Mouse (Mus musculus) lung, postnatal 0 days (tissue): ENCODE measurements at regions not wholly inside any gene's neighbourhood (a gene's known extent, or its start where the extent isn't known, plus 50 kb on each side); places are given as distances from the start of the nearest gene placed in this dataset.

Experiments used
- ATAC-seq: fragments of 200-750 bp; cut with Nextera tagmentation; 2 replicates; pipeline ENCODE4 v1.8.0; 2017; ENCODE audit warnings: moderate library complexity
- DNase-seq: peaks from one replicate; pipeline ENCODE4 v3.0.0-alpha.2; 2016; ENCODE audit warnings: low spot score
- H3K27ac ChIP-seq: fragments of 300-500 bp; sonication (generic); 2 replicates; pipeline ENCODE4 v1.5.1; 2014; ENCODE audit warnings: antibody characterized with exemption, mild to moderate bottlenecking, low read length, mixed read lengths
- H3K27me3 ChIP-seq: fragments of 300-500 bp; sonication (generic); replicated peaks from 2 replicates; pipeline ENCODE4 v1.6.1; 2014; ENCODE audit warnings: low read length, mixed read lengths; ENCODE audit not compliant: insufficient read depth
- H3K36me3 ChIP-seq: fragments of 300-500 bp; sonication (generic); 2 replicates; pipeline ENCODE4 v1.6.1; 2014; ENCODE audit warnings: low read length, mixed read lengths; ENCODE audit not compliant: insufficient read depth
- H3K4me1 ChIP-seq: fragments of 300-500 bp; sonication (generic); 2 replicates; pipeline ENCODE4 v1.6.1; 2014; ENCODE audit warnings: antibody characterized with exemption, low read depth, low read length, mixed read lengths; ENCODE audit not compliant: insufficient read depth
- H3K4me2 ChIP-seq: fragments of 300-500 bp; sonication (generic); replicated peaks from 2 replicates; pipeline ENCODE4 v1.6.1; 2014; ENCODE audit warnings: low read depth, mild to moderate bottlenecking, low read length, moderate library complexity, mixed read lengths
- H3K4me3 ChIP-seq: fragments of 300-500 bp; sonication (generic); 2 replicates; pipeline ENCODE4 v1.5.1; 2014; ENCODE audit warnings: low read depth, low read length
- H3K9ac ChIP-seq: fragments of 300-500 bp; sonication (generic); replicated peaks from 2 replicates; pipeline ENCODE4 v1.6.1; 2014; ENCODE audit warnings: low read depth, mild to moderate bottlenecking
- H3K9me3 ChIP-seq: fragments of 300-500 bp; sonication (generic); 2 replicates; pipeline ENCODE4 v1.6.1; 2016; ENCODE audit warnings: low read length, mixed read lengths
- CTCF ChIP-seq: IDR thresholded peaks from 2 replicates; pipeline ENCODE4 v1.5.1; 2016; ENCODE audit warnings: antibody characterized with exemption, mild to moderate bottlenecking
- EP300 ChIP-seq: IDR thresholded peaks from 2 replicates; pipeline ENCODE4 v1.6.1; 2016; ENCODE audit warnings: antibody characterized with exemption, mild to moderate bottlenecking, control low read depth
- WGBS: fragments of 180-500 bp; shearing (Covaris S2); extraction: QIAGEN DNeasy Blood & Tissue Kit; methylation state at CpG from one replicate; pipeline ENCODE4 v1.1.7; 2014; 5-methylcytosine and 5-hydroxymethylcytosine counted together

DNA sequence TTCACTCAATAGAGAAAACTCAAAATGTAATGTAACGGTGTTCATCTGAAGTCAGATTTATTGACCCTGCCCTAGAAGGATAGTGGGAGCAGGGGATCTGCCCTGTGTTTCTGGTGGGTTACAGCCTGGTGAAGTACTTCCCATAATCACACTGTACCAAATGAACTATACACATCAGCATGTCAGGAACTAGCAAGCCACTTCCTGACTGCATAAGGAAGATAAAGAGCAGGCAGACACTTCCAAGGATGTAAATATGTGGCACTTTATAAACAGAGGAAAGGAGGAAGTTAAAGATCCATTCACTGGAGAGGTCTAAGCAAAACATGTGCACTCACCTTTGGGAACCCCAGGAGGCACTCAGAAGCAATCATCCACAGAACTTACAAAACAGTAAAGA lies 501.4 kb upstream of the Dmac1 start:
- Histone ChIP-seq H3K4me3 (no peak overlapping the region), H3K9ac (no peak overlapping the region), H3K27me3 (no peaks in the 10 kb centered on the region), H3K4me1 (no peaks in the 10 kb centered on the region), H3K4me2 (no peak overlapping the region), H3K9me3 (no peaks in the 10 kb centered on the region), H3K36me3 (no peaks in the 10 kb centered on the region), H3K27ac (no peak overlapping the region)
- no peak for ATAC-seq
- 56% methylated on average over 1 of the region's 1 CpGs for WGBS
- no peak for DNase-seq
- TF ChIP-seq EP300 (peak; percentile 62), CTCF (no peak)

DNA sequence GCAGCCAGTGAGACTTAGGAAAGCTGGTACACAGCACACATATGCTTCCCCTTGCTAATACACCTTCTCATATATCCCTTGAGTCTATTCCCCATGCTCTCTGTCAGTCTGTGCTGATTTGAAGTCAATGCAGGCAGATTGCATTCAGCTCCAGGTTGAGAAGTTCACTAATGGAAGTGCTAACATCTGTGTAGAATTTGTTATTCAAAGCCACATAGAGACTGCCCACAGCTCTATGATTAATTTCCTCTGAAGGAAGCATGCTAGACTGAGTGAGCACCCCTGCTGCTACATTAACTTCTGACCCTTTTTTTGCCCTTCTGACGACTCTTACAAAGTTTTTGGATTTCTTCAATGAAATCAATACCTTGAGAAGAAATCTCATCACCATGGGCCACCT lies 486.0 kb upstream of the Dmac1 start:
- Histone ChIP-seq H3K9me3 (no peaks in the 10 kb centered on the region), H3K27me3 (no peaks in the 10 kb centered on the region), H3K9ac (no peak overlapping the region), H3K4me3 (no peak overlapping the region), H3K4me2 (no peak overlapping the region), H3K4me1 (no peaks in the 10 kb centered on the region), H3K27ac (no peak overlapping the region), H3K36me3 (no peaks in the 10 kb centered on the region)
- WGBS, result 45% methylated on average over 1 of the region's 1 CpGs
- DNase-seq (no peak), ATAC-seq (no peak)
- TF ChIP-seq EP300 (no peak), CTCF (no peak)

GRCm38 (mm10) chr4:75744605-75745004 lies 466.5 kb upstream of the Dmac1 start:
- no peak for ATAC-seq
- Histone ChIP-seq H3K4me3 (no peak overlapping the region), H3K4me1 (no peaks in the 10 kb centered on the region), H3K4me2 (no peak overlapping the region), H3K36me3 (no peaks in the 10 kb centered on the region), H3K27ac (no peak overlapping the region), H3K9ac (no peak overlapping the region), H3K27me3 (no peaks in the 10 kb centered on the region), H3K9me3 (no peaks in the 10 kb centered on the region)
- TF ChIP-seq EP300, result no peak
- TF ChIP-seq CTCF, result no peak
- WGBS, result 51% methylated on average over 6 of the region's 6 CpGs
- DNase-seq, result no peak

GRCm38 (mm10) chr4:75741585-75741984 lies 463.5 kb upstream of the Dmac1 start:
- H3K27me3 ChIP-seq, result no peaks in the 10 kb centered on the region
- DNase-seq (no peak), ATAC-seq (no peak)
- H3K36me3 ChIP-seq, result no peaks in the 10 kb centered on the region
- TF ChIP-seq EP300, result no peak
- no peak for TF ChIP-seq CTCF
- H3K4me2 ChIP-seq, result no peak overlapping the region
- no peaks in the 10 kb centered on the region for H3K9me3 ChIP-seq
- no peaks in the 10 kb centered on the region for H3K4me1 ChIP-seq
- no peak overlapping the region for H3K27ac ChIP-seq
- no peak overlapping the region for H3K9ac ChIP-seq
- H3K4me3 ChIP-seq, result no peak overlapping the region

GRCm38 (mm10) chr4:75730798-75731400 lies 452.8 kb upstream of the Dmac1 start:
- TF ChIP-seq CTCF, result no peak
- TF ChIP-seq EP300, result no peak
- no peaks in the 10 kb centered on the region for H3K4me1 ChIP-seq
- DNase-seq (no peak), ATAC-seq (no peak)
- no peak overlapping the region for H3K27ac ChIP-seq
- no peaks in the 10 kb centered on the region for H3K9me3 ChIP-seq
- 31% methylated on average over 3 of the region's 3 CpGs for WGBS
- no peaks in the 10 kb centered on the region for H3K36me3 ChIP-seq
- H3K4me3 ChIP-seq, result no peak overlapping the region
- no peak overlapping the region for H3K9ac ChIP-seq
- H3K27me3 ChIP-seq, result no peaks in the 10 kb centered on the region
- H3K4me2 ChIP-seq, result no peak overlapping the region

- H3K4me2 ChIP-seq, result no peak overlapping the region
- WGBS, result 86% methylated on average over 3 of the region's 3 CpGs
These were observed 436.5 kb upstream of the Dmac1 start for GRCm38 (mm10) chr4:75714652-75715051.

DNA sequence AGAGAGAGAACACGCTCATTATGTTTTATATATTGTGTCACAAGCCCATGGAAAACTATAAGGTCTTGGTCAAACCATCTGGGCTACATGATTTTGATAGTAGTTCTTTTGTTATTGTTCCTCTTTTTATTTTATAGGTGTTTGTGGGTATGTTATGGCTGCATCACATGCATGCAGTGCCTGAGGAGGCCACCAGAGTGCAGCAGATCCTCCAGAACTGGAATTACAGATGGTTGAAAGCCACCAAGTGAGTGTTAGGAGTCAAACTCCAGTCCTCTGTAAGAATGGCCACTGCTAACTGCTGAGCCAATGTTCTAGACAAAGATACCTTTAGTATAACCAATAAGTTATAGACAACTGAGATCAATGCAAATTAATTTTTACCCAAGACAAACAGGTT lies 435.9 kb upstream of the Dmac1 start:
- Histone ChIP-seq H3K36me3 (no peaks in the 10 kb centered on the region), H3K4me1 (no peaks in the 10 kb centered on the region), H3K4me2 (no peak overlapping the region), H3K4me3 (no peak overlapping the region), H3K27me3 (no peaks in the 10 kb centered on the region), H3K9me3 (no peaks in the 10 kb centered on the region), H3K27ac (no peak overlapping the region), H3K9ac (no peak overlapping the region)
- ATAC-seq, result no peak
- WGBS, result 88% methylated on average over 1 of the region's 1 CpGs
- DNase-seq, result no peak
- TF ChIP-seq CTCF, result peak; percentile 50
- no peak for TF ChIP-seq EP300

More at GRCm38 (mm10) chr4:75714652-75715051, 436.5 kb upstream of the Dmac1 start:
- DNase-seq (no peak), ATAC-seq (no peak)
- Histone ChIP-seq H3K9me3 (no peaks in the 10 kb centered on the region), H3K4me3 (no peak overlapping the region), H3K9ac (no peak overlapping the region), H3K27ac (no peak overlapping the region), H3K36me3 (no peaks in the 10 kb centered on the region), H3K27me3 (no peaks in the 10 kb centered on the region), H3K4me1 (no peaks in the 10 kb centered on the region)
- TF ChIP-seq EP300, result no peak
- no peak for TF ChIP-seq CTCF
